Mouse (Mus musculus): ENCODE data around the gene Ppm1l. TPM values are rescaled to one million over a fixed set of nuclear protein-coding genes. Genes with fewer than 3 reads are reported as not detected.

The Ppm1l gene
- total and polyA plus RNA-seq, 3 experiments: 7.6 to 31.3 (median 24.1) TPM

DNA sequence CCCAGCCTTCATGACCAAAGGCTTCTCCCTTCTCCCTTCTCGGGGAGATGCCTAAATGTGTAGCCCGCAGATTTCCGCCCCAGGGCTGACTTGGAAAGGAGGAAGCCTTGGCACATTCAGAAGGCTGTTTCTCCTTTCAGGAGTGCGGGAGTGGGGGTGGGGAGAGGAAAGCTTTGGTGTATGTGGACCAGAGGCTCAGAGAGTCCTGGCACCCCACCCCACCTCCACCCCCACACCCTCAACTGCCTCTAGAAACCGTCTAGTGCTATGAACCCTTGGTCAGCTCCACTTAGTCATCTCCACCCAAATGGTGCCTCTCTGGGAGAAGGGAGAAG is 282.5 kb downstream of the Ppm1l start:
- intact Hi-C loops (cut with DNase I): loop anchor here (2.0 kb wide), 1 partner anchor 62 kb away; no protein-coding TSS in a partner anchor
- 30% methylated on average over 5 of the region's 5 CpGs for WGBS
- no peak for DNase-seq
- H3K27ac ChIP-seq: no peak overlapping the region; the same call in none of the 2 replicates
- no peaks in the 10 kb centered on the region for H3K79me2 ChIP-seq (replicated peaks; ENCODE audit: control insufficient read depth, insufficient read depth, low read length)
- peak overlapping the region; percentile 76 for H3K4me3 ChIP-seq
- no peak for TF ChIP-seq POLR2A (IDR thresholded peaks at IDR 0.05; ENCODE audit: insufficient read depth, low read depth, low read length)
- TF ChIP-seq EP300 (IDR thresholded peaks at IDR 0.05; ENCODE audit: insufficient read depth, low read depth, low read length): no peak
- TF ChIP-seq CTCF (IDR thresholded peaks at IDR 0.05): no peak
- H3K36me3 ChIP-seq (ENCODE audit: control insufficient read depth, insufficient read depth, low read length): no peaks in the 10 kb centered on the region
- H3K27me3 ChIP-seq (ENCODE audit: control insufficient read depth, insufficient read depth, low read length): peaks cover 2% of the 10 kb centered on the region; the same call in 1 of the 2 replicates
- no peaks in the 10 kb centered on the region for H3K4me1 ChIP-seq (ENCODE audit: control insufficient read depth, insufficient read depth, low read length)
- no peak overlapping the region for H3K9ac ChIP-seq (ENCODE audit: low read depth, low read length)

DNA sequence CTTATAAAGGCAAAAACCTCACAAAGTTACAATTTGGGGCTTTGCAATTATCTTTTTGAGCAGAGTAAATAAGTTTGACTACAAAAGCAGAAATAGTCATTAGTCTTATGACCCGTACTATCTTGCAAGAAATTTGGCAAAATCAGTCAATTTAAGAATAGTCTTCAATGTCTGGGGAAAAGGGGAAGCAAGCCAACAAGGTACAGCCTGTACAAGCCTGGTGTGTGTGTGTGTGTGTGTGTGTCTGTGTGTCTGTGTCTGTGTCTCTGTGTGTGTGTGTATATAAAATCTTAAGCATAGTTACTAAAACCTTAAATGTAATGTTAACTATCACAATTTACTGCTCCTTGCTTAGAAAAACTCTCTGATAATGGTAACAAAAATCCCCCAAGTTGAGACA is 290.3 kb downstream of the Ppm1l start:
- no peak for DNase-seq
- Histone ChIP-seq H3K27me3 (ENCODE audit: control insufficient read depth, insufficient read depth, low read length) (no peaks in the 10 kb centered on the region), H3K9ac (ENCODE audit: low read depth, low read length) (no peak overlapping the region), H3K79me2 (replicated peaks; ENCODE audit: control insufficient read depth, insufficient read depth, low read length) (no peaks in the 10 kb centered on the region), H3K36me3 (ENCODE audit: control insufficient read depth, insufficient read depth, low read length) (no peaks in the 10 kb centered on the region), H3K4me1 (ENCODE audit: control insufficient read depth, insufficient read depth, low read length) (no peaks in the 10 kb centered on the region), H3K27ac (no peak overlapping the region), H3K4me3 (no peak overlapping the region)
- intact Hi-C loops (cut with DNase I): no loop called here
- 75% methylated on average over 1 of the region's 1 CpGs for WGBS
- no peak for TF ChIP-seq CTCF (IDR thresholded peaks at IDR 0.05)
- no peak for TF ChIP-seq POLR2A (IDR thresholded peaks at IDR 0.05; ENCODE audit: insufficient read depth, low read depth, low read length)
- no peak for TF ChIP-seq EP300 (IDR thresholded peaks at IDR 0.05; ENCODE audit: insufficient read depth, low read depth, low read length)

- Histone ChIP-seq H3K27ac (no peak overlapping the region), H3K4me3 (no peak overlapping the region), H3K4me1 (ENCODE audit: control insufficient read depth, insufficient read depth, low read length) (no peaks in the 10 kb centered on the region), H3K27me3 (ENCODE audit: control insufficient read depth, insufficient read depth, low read length) (no peaks in the 10 kb centered on the region), H3K36me3 (ENCODE audit: control insufficient read depth, insufficient read depth, low read length) (no peaks in the 10 kb centered on the region), H3K9ac (ENCODE audit: low read depth, low read length) (no peak overlapping the region), H3K79me2 (replicated peaks; ENCODE audit: control insufficient read depth, insufficient read depth, low read length) (no peaks in the 10 kb centered on the region)
- DNase-seq: no peak
- intact Hi-C loops (cut with DNase I): no loop called here
- WGBS: 57% methylated on average over 1 of the region's 1 CpGs
- TF ChIP-seq CTCF (IDR thresholded peaks at IDR 0.05): no peak
Measured at GRCm38 (mm10) chr3:69607468-69607867, 290.8 kb downstream of the Ppm1l start.

GRCm38 (mm10) chr3:69607909-69608308 is 291.2 kb downstream of the Ppm1l start:
- WGBS: 87% methylated on average over 5 of the region's 5 CpGs
- Histone ChIP-seq H3K27me3 (ENCODE audit: control insufficient read depth, insufficient read depth, low read length) (no peaks in the 10 kb centered on the region), H3K4me1 (ENCODE audit: control insufficient read depth, insufficient read depth, low read length) (no peaks in the 10 kb centered on the region), H3K27ac (no peak overlapping the region), H3K79me2 (replicated peaks; ENCODE audit: control insufficient read depth, insufficient read depth, low read length) (no peaks in the 10 kb centered on the region), H3K36me3 (ENCODE audit: control insufficient read depth, insufficient read depth, low read length) (no peaks in the 10 kb centered on the region), H3K4me3 (no peak overlapping the region), H3K9ac (ENCODE audit: low read depth, low read length) (no peak overlapping the region)
- intact Hi-C loops (cut with DNase I): no loop called here
- no peak for DNase-seq
- TF ChIP-seq POLR2A (IDR thresholded peaks at IDR 0.05; ENCODE audit: insufficient read depth, low read depth, low read length) (no peak), CTCF (IDR thresholded peaks at IDR 0.05) (no peak), EP300 (IDR thresholded peaks at IDR 0.05; ENCODE audit: insufficient read depth, low read depth, low read length) (no peak)

Other genes starting within 250 kb of the Ppm1l start
- gene Kpna4, start 189.7 kb upstream of the Ppm1l start, total RNA-seq (2021): 10 to 100 TPM; 81.5 to 94.6 TPM
- gene Kpna4, start 189.7 kb upstream of the Ppm1l start, polyA plus RNA-seq (2012; rRNA removed): 14.4 and 29.9 TPM in 2 replicates
- gene Arl14, start 94.4 kb upstream of the Ppm1l start, total RNA-seq (2021): not detected
- gene Arl14, start 94.4 kb upstream of the Ppm1l start, polyA plus RNA-seq (2012; rRNA removed): not detected in 2 replicates

All from heart, adult 2 months (tissue).